Mouse (Mus musculus): Measurements from ENCODE around the gene Prl2c5. TPM values are rescaled to one million over a fixed set of nuclear protein-coding genes. Genes with fewer than 3 reads are reported as not detected.
A peak's percentile ranks its signal among the peaks of the same experiment; 100 is the strongest.
"Not testable (repeated sequence)": the region's sequence is repeated elsewhere in the genome, so short reads cannot be mapped to it uniquely, and the experiment has no call there.

The Prl2c5 gene
- total RNA-seq (2021) = not detected
- long read RNA-seq = 0 reads

DNA sequence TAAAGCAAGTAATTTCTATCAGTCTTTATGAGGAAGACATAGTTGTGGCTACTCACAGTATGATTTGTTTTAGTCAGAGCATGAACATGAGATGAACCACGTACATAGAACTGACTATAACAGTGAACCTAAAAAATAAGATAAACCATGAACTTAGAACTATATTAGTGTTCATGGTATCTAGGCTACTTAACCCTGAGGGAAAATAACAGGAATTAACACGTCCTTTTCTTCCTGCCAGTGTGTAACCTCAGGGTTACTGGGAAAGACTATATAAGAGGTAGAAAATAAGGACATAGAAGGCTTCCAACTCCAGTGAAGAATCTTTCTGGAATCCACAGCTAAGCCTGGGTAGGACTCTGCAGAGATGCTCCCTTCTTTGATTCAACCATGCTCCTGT is at the start of gene Prl2c5:
TSS of gene Prl2c5 (plus strand) at position 301 of the 400 bp plus-strand sequence.
- DNase-seq (ENCODE audit: low spot score in 2 of 2) = not testable (repeated sequence)

DNA sequence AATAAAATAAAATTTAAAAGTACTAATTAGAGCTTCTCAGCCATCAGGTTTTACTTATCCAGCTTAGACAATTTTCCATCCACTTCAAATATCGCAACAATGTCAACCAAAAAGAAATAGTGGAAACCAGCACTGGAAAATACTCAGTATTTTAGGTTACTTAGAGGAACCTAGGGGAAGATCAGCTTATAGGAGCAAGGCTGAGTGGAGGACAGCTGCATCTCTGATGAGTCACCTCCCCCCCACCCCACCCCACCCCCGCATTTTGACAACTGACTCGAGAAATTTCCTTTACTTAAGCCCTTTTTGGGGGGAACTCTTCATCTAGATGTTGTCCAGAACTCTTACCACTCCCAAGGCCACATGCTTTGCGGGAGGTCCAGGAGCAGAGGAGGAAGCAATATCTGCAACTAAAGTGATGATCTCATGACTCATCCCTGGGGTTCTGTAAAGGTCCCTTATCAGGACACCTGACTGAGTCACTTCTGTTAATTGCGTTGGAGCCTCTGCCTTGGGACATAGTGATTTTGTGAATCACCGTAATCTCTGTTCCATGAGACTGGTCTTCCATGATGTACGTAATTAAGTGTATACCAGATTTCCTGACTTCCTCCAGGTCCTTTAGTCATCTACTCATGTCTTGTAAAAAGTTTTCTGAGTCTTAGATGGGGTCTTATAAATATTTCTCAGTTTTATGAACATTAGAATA is 19.6 kb upstream of the Prl2c5 start:
- not testable (repeated sequence) for DNase-seq (ENCODE audit: low spot score in 2 of 2)

- not testable (repeated sequence) for DNase-seq (ENCODE audit: low spot score in 2 of 2)
Measured at GRCm38 (mm10) chr13:13168631-13169030, 13.9 kb upstream of the Prl2c5 start.

DNA sequence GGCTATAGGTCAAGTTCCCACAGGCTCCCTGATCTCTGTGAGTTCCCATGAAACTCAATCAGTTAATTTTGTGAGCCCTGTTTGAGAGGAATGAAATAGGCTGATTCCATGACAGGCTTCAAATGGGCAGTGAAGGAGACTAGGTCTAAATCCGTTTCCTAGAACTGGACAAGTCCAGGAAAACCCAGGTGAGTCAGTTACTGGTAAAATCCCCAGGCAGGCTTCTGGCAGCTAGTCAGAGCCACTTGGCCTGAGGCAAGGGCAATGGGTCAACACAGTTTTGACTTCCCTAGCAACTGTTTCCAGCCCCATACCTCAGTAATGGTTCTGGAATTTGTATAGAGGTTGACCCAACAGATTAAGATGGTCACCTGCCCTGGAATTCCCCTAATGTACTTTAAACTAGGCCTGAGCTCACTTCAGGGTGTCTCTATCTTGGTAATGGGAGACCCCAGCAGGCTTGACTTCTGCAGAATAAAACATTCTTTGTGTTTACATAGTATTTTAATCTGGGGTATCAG is 8.8 kb upstream of the Prl2c5 start:
- DNase-seq (ENCODE audit: low spot score in 2 of 2) = not testable (repeated sequence)

DNA sequence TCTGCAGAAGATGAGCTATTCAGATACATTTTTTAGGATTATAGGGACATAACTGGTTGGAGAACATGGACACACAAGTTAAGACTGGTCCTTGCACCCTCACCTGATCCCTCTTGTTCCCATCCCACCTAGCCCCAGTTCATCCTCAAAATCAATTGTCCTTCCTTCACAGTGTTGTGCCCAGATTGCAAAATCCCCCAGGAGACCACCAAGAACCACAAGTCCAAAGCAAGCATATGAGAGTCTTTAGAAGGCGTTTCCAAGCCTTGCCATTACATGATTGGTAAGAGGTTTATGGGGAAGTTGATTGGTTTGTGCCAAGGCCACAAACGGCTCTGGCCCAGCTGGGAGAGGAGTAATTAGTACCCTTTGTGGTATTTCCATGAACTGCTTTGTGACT is 6.8 kb upstream of the Prl2c5 start:
- not testable (repeated sequence) for DNase-seq (ENCODE audit: low spot score in 2 of 2)

DNA sequence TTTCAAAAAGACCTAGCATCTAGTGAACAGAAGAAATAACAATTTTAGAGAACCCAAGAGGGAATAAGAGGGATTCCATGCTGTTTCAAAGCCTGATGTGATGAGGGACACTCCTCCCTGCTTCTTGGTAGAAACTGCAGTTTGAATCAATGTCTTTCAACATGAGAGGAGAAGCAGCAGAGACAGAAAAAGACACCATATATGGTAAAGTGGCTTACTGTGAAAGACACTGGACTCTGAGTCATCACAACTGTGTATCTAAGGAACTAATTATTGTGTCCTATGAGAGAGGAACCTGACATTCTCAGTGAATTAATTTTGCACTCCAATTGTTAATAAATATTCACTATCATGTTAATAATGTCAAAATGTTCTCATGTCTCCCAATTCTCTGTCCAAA is 28.7 kb downstream of the Prl2c5 start:
- DNase-seq (ENCODE audit: low spot score in 2 of 2) = not testable (repeated sequence)

GRCm38 (mm10) chr13:13216363-13216762 is 33.8 kb downstream of the Prl2c5 start:
- not testable (repeated sequence) for DNase-seq (ENCODE audit: low spot score in 2 of 2)

DNA sequence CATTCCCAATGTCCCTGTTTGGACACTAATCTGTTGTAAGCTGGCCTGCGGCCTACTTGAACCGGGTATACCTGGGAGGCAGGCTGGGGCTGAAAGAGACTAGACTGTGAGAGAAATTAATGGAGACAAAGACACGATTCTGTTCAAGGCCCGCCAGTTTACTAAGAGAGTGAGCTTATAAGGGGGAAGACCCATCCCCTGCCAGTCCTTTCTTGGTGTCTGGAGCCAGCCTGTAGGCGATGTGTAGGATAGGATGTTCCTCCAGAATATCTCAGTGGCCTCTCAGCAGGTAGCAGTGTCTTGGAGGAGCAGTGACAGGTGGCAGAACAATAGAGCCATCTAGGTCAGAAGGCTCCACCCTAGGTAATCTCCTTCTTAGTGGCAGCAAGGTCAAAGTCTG is 37.7 kb downstream of the Prl2c5 start:
- DNase-seq (ENCODE audit: low spot score in 2 of 2) = not testable (repeated sequence)

DNA sequence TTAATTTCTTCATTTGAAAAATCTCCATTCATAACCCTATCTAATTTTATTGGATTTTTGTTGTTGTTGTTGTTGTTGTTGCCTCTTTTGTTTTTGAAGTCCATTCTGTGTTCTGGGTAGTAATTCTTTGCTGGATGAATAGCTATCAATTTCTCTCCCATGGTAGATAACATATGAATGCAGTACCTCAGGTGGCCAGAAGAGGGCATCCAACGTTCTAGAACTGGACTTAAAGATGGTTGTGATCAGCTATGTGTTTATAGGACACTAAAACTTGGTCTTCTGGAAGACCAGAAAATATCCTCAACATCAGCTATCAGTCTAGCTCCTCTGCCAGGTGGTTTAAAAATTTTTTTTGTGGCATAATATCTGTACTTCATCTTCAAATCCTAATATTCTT is 54.9 kb downstream of the Prl2c5 start:
- DNase-seq (ENCODE audit: low spot score in 2 of 2) = peak; percentile 16 to 78

Other genes with a start within 250 kb of the Prl2c5 start
- gene Prl2c2, start 177.3 kb upstream of the Prl2c5 start, total RNA-seq (2021) = not detected
- gene Gpr137b, start 211.3 kb downstream of the Prl2c5 start, total RNA-seq (2021) = 10 to 100 TPM; 24.5 to 25.7 TPM

Measured in layer of hippocampus, adult 18-20 months (tissue).